ENCODE assay signal across 24 mouse cellular contexts in genomic region chr19:55087776-55088175, GRCm38 (mm10). TPM values are rescaled to one million over a fixed set of nuclear protein-coding genes. Genes with fewer than 3 reads are reported as not detected.
DNase-seq lines count a peak whose midpoint lies in the region; ATAC-seq and TF ChIP-seq lines count a peak whose summit lies in the region.
"Had no signal": no experiment of that assay in that cellular context is flagged by ENCODE, and none has a peak within 500 bp of the region (broad histone marks: within the 10 kb centered on the region; RNA-seq: fewer than 3 reads in every experiment).

No protein-coding gene starts in this region.

- H3K27me3 ChIP-seq in heart, embryonic 10.5 days (ENCODE audit: insufficient read depth, poor library complexity, severe bottlenecking), result no peaks in the 10 kb centered on the region
- no peaks in the 10 kb centered on the region for H3K27me3 ChIP-seq in heart, embryonic 12.5 days (replicated peaks)
- H3K27me3 ChIP-seq in liver, embryonic 16.5 days (ENCODE audit: control insufficient read depth, insufficient read depth, low read depth, low read length), result no peaks in the 10 kb centered on the region
- H3K27me3 ChIP-seq in liver, embryonic 12.5 days (replicated peaks), result no peaks in the 10 kb centered on the region
- H3K27me3 ChIP-seq: embryonic facial prominence, embryonic 12.5 days; embryonic facial prominence, embryonic 15.5 days; heart, embryonic 13.5 days had no signal

- no peak for TF ChIP-seq CTCF in layer of hippocampus, adult 2 months (conservative IDR thresholded peaks at IDR 0.05)

- H3K9ac ChIP-seq in heart, embryonic 12.5 days, result no peak overlapping the region
- H3K9ac ChIP-seq in liver, embryonic 16.5 days (ENCODE audit: low read depth, low read length), result no peak overlapping the region
- no peak overlapping the region for H3K9ac ChIP-seq in liver, embryonic 12.5 days
- H3K9ac ChIP-seq: embryonic facial prominence, embryonic 12.5 days; embryonic facial prominence, embryonic 15.5 days; forebrain, postnatal 0 days; heart, embryonic 13.5 days; hindbrain, embryonic 14.5 days had no signal

- 89% methylated on average over 8 of the region's 8 CpGs for WGBS in heart, embryonic 10.5 days
- WGBS in heart, embryonic 12.5 days, result 88% methylated on average over 8 of the region's 8 CpGs
- WGBS in liver, embryonic 16.5 days (ENCODE audit: insufficient replicate concordance), result 65% methylated on average over 8 of the region's 8 CpGs
- 75% methylated on average over 8 of the region's 8 CpGs for WGBS in liver, embryonic 12.5 days (ENCODE audit: insufficient replicate concordance)

- no peak overlapping the region for H3K4me2 ChIP-seq in heart, embryonic 12.5 days
- no peak overlapping the region for H3K4me2 ChIP-seq in liver, embryonic 16.5 days (ENCODE audit: low read depth, low read length)
- H3K4me2 ChIP-seq in liver, embryonic 12.5 days, result no peak overlapping the region
- H3K4me2 ChIP-seq: embryonic facial prominence, embryonic 12.5 days; embryonic facial prominence, embryonic 15.5 days; heart, embryonic 13.5 days; hindbrain, embryonic 14.5 days had no signal

- H3K4me3 ChIP-seq in heart, embryonic 10.5 days, result no peak overlapping the region
- no peak overlapping the region for H3K4me3 ChIP-seq in heart, embryonic 12.5 days
- no peak overlapping the region for H3K4me3 ChIP-seq in liver, embryonic 16.5 days (ENCODE audit: low read depth, low read length)
- H3K4me3 ChIP-seq in liver, embryonic 12.5 days, result no peak overlapping the region
- H3K4me3 ChIP-seq in brown adipose tissue, adult 24 weeks (ENCODE audit: insufficient read depth, low read depth, low read length), result no peak overlapping the region
- H3K4me3 ChIP-seq in layer of hippocampus, adult 2 months, result no peak overlapping the region
- H3K4me3 ChIP-seq: embryonic facial prominence, embryonic 12.5 days; embryonic facial prominence, embryonic 15.5 days; gastrocnemius, adult 2 months; heart, embryonic 13.5 days had no signal

- peaks cover 69% of the 10 kb centered on the region for H3K36me3 ChIP-seq in heart, embryonic 10.5 days
- peaks cover 58% of the 10 kb centered on the region for H3K36me3 ChIP-seq in heart, embryonic 12.5 days
- H3K36me3 ChIP-seq in liver, embryonic 16.5 days (ENCODE audit: control insufficient read depth, insufficient read depth), result peaks cover 35% of the 10 kb centered on the region
- peaks cover 91% of the 10 kb centered on the region for H3K36me3 ChIP-seq in liver, embryonic 12.5 days

- no peak for ATAC-seq in heart, embryonic 12.5 days (ENCODE audit: insufficient number of reproducible peaks, low FRiP score)
- ATAC-seq in liver, embryonic 16.5 days (ENCODE audit: low read depth), result peak; percentile 44
- ATAC-seq in liver, embryonic 12.5 days, result no peak
- ATAC-seq: forebrain, embryonic 14.5 days; forebrain, postnatal 0 days; hindbrain, postnatal 0 days; inflammation-experienced regulatory T-cells, adult 6 months had no signal

- H3K9me3 ChIP-seq in heart, embryonic 10.5 days, result no peaks in the 10 kb centered on the region
- H3K9me3 ChIP-seq in heart, embryonic 12.5 days (replicated peaks), result no peaks in the 10 kb centered on the region
- no peaks in the 10 kb centered on the region for H3K9me3 ChIP-seq in liver, embryonic 16.5 days (replicated peaks; ENCODE audit: control insufficient read depth, low read length)
- H3K9me3 ChIP-seq in liver, embryonic 12.5 days (replicated peaks), result no peaks in the 10 kb centered on the region
- H3K9me3 ChIP-seq: embryonic facial prominence, embryonic 12.5 days; embryonic facial prominence, embryonic 15.5 days; heart, embryonic 13.5 days had no signal

- peak; percentile 7 for DNase-seq in heart, embryonic 10.5 days (ENCODE audit: low spot score)
- no peak for DNase-seq in layer of hippocampus, adult 2 months (ENCODE audit: low spot score in 2 of 2)
- DNase-seq: adrenal gland, adult 2 months; adrenal gland, postnatal 25 days; cerebellum, adult 18-20 months; cerebellum, adult 9-10 months; cerebellum, postnatal 25 days; forebrain, postnatal 0 days; gastrocnemius, adult 2 months; gastrocnemius, postnatal 14 days; heart, adult 11 months; heart, postnatal 14 days; heart, postnatal 4 days had no signal

- no peak overlapping the region for H3K27ac ChIP-seq in heart, embryonic 10.5 days
- no peak overlapping the region for H3K27ac ChIP-seq in heart, embryonic 12.5 days (ENCODE audit: poor library complexity, severe bottlenecking)
- no peak overlapping the region for H3K27ac ChIP-seq in liver, embryonic 16.5 days (ENCODE audit: low read length)
- no peak overlapping the region for H3K27ac ChIP-seq in liver, embryonic 12.5 days
- peak overlapping the region; percentile 12; the same call in 1 of the 2 replicates for H3K27ac ChIP-seq in brown adipose tissue, adult 24 weeks (replicated peaks; ENCODE audit: low read depth, low read length)
- H3K27ac ChIP-seq in layer of hippocampus, adult 2 months, result no peak overlapping the region
- H3K27ac ChIP-seq: embryonic facial prominence, embryonic 12.5 days; embryonic facial prominence, embryonic 15.5 days; gastrocnemius, adult 2 months; heart, embryonic 13.5 days; hindbrain, embryonic 14.5 days; hindbrain, postnatal 0 days had no signal

- H3K4me1 ChIP-seq in heart, embryonic 10.5 days, result peaks cover 30% of the 10 kb centered on the region
- peaks cover 18% of the 10 kb centered on the region for H3K4me1 ChIP-seq in heart, embryonic 12.5 days (replicated peaks)
- H3K4me1 ChIP-seq in liver, embryonic 16.5 days (ENCODE audit: control insufficient read depth, low read depth, low read length), result peaks cover 31% of the 10 kb centered on the region
- peaks cover 50% of the 10 kb centered on the region for H3K4me1 ChIP-seq in liver, embryonic 12.5 days
- H3K4me1 ChIP-seq in brown adipose tissue, adult 24 weeks (ENCODE audit: control insufficient read depth, insufficient read depth, insufficient read length, low read length), result no peaks in the 10 kb centered on the region
- H3K4me1 ChIP-seq: embryonic facial prominence, embryonic 12.5 days; embryonic facial prominence, embryonic 15.5 days had no signal

RNA-seq across cellular contexts. Expression of gene Gpam, which starts 39.3 kb away (rescaled TPM):
- 12.8 and 14.9 TPM in 2 replicates for polyA plus RNA-seq in heart, embryonic 10.5 days (2016; fragmentation: Nextera tagmentation; extraction: Ambion mirVana)
- polyA plus RNA-seq in heart, embryonic 12.5 days (2016; fragmentation: Nextera tagmentation; extraction: Ambion mirVana), result 11.9 and 12.8 TPM in 2 replicates
- 43.3 and 45.2 TPM in 2 replicates for polyA plus RNA-seq in liver, embryonic 16.5 days (2015; fragmentation: Nextera tagmentation; extraction: Ambion mirVana)
- 26.9 and 27.1 TPM in 2 replicates for polyA plus RNA-seq in liver, embryonic 12.5 days (2016; fragmentation: Nextera tagmentation; extraction: Ambion mirVana)
- 110 and 122 TPM in 2 replicates for polyA plus RNA-seq in brown adipose tissue, adult 24 weeks (2012; ENCODE audit: insufficient read depth, insufficient read length, missing spikeins)
- total RNA-seq in layer of hippocampus, adult 2 months (2021), result 10 to 100 TPM; 40.9 to 44.5 TPM
